Mouse (Mus musculus) kidney, postnatal 0 days (tissue): ENCODE measurements around the gene Slc25a47. TPM values are rescaled to one million over a fixed set of nuclear protein-coding genes. Genes with fewer than 3 reads are reported as not detected.

Experiments
- ATAC-seq: fragments of 200-750 bp; cut with Nextera tagmentation; replicated peaks from 2 replicates; pipeline ENCODE4 v1.8.0; 2017; ENCODE audit warnings: low read depth, moderate number of reproducible peaks, moderate TSS enrichment, moderate library complexity; ENCODE audit not compliant: low FRiP score
- DNase-seq: peaks from one replicate; pipeline ENCODE4 v3.0.0-alpha.2; 2016; ENCODE audit warnings: low spot score
- H3K27ac ChIP-seq: fragments of 300-500 bp; sonication (generic); 2 replicates; pipeline ENCODE4 v1.5.1; 2014; ENCODE audit warnings: mild to moderate bottlenecking
- H3K27me3 ChIP-seq: fragments of 300-500 bp; sonication (generic); 2 replicates; pipeline ENCODE4 v1.6.1; 2014; ENCODE audit warnings: low read length, mixed read lengths; ENCODE audit not compliant: insufficient read depth
- H3K36me3 ChIP-seq: fragments of 300-500 bp; sonication (generic); 2 replicates; pipeline ENCODE4 v1.6.1; 2014; ENCODE audit warnings: low read length, mixed read lengths; ENCODE audit not compliant: insufficient read depth
- H3K4me1 ChIP-seq: fragments of 300-500 bp; sonication (generic); replicated peaks from 2 replicates; pipeline ENCODE4 v1.6.1; 2014; ENCODE audit warnings: antibody characterized with exemption, low read length, mixed read lengths; ENCODE audit not compliant: insufficient read depth
- H3K4me2 ChIP-seq: fragments of 300-500 bp; sonication (generic); 2 replicates; pipeline ENCODE4 v1.6.1; 2014; ENCODE audit warnings: mild to moderate bottlenecking, low read length, moderate library complexity, mixed read lengths
- H3K4me3 ChIP-seq: fragments of 300-500 bp; sonication (generic); replicated peaks from 2 replicates; pipeline ENCODE4 v1.5.1; 2014; ENCODE audit warnings: low read depth, low read length
- H3K9ac ChIP-seq: fragments of 300-500 bp; sonication (generic); 2 replicates; pipeline ENCODE4 v1.6.1; 2014; ENCODE audit warnings: low read depth, low read length
- H3K9me3 ChIP-seq: fragments of 300-500 bp; sonication (generic); replicated peaks from 2 replicates; pipeline ENCODE4 v1.6.1; 2016; ENCODE audit warnings: low read length, inconsistent platforms, mixed read lengths
- CTCF ChIP-seq: IDR thresholded peaks from 2 replicates; pipeline ENCODE4 v1.5.1; 2016; ENCODE audit warnings: antibody characterized with exemption, low read depth, mild to moderate bottlenecking, moderate library complexity
- WGBS: fragments of 180-500 bp; shearing (Covaris S2); extraction: QIAGEN DNeasy Blood & Tissue Kit; methylation state at CpG from one replicate; pipeline ENCODE4 v1.1.7; 2014; 5-methylcytosine and 5-hydroxymethylcytosine counted together
- polyA plus RNA-seq: library from polyadenylated mRNA; unstranded; fragments of >200 nt; fragmentation: Nextera tagmentation; extraction: Ambion mirVana; gene quantifications from 2 replicates; pipeline ENCODE4 v1.2.1, GENCODE M21; 2015

The Slc25a47 gene
- polyA plus RNA-seq, 1 experiment from 2014 or later = 7.1 TPM

DNA sequence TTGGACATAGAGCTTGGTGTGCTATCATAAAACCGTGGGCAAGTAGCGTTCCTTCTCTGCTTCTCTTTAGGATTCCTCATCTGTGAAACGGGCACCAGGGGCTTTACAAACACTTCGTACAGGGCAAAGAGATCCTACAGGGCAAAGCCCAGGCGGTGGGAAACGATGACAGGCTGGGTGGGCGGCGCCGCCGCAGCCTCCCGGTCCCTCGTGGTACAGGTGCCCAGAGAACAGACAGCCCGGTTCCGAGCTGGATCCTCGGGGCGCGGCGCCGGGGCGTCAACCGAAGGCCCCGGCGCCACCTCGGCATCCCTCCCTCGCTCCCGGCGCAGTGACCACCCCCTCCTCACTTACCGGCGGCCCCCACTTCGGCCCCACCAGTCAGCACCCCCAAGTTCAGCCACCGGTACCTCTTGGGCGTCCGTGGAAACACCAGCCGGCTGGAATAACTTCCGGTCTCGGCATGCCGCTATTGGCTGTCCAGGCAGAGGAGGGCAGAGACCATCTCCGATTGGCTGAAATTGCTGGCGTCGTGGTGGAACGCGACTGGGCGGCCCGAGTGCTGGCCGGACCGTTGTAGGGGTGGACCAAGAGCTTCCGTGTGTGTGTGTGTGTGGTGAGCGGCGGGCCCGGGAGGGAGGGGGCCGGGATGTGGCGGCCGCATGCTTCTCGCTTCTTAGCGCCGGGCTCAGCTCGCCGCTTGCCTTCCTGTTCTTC, 58.0 kb downstream of the Slc25a47 start, which contains the start of gene Wars:
TSS of gene Wars (minus strand) at position 460 of the 717 bp plus-strand sequence.
- Histone ChIP-seq H3K9me3 (no peaks in the 10 kb centered on the region), H3K27me3 (no peaks in the 10 kb centered on the region), H3K4me1 (peaks cover 5% of the 10 kb centered on the region; the same call in 1 of the 2 replicates), H3K4me2 (peak within 1 kb of the TSS; percentile 79), H3K9ac (peak within 1 kb of the TSS; percentile 77), H3K4me3 (peak within 1 kb of the TSS; percentile 77), H3K36me3 (no peaks in the 10 kb centered on the region; the same call in 1 of the 2 replicates), H3K27ac (peak within 1 kb of the TSS; percentile 65)
- peak; percentile 100 for ATAC-seq
- under 1% methylated on average over 56 of the region's 58 CpGs for WGBS
- no peak for TF ChIP-seq CTCF
- peak; percentile 98 for DNase-seq

GRCm38 (mm10) chr12:108894432-108894816, 58.6 kb downstream of the Slc25a47 start:
- ATAC-seq (no peak), DNase-seq (no peak)
- Histone ChIP-seq H3K9me3 (no peaks in the 10 kb centered on the region), H3K9ac (peak overlapping the region; percentile 44), H3K4me2 (peak overlapping the region; percentile 79), H3K27me3 (no peaks in the 10 kb centered on the region), H3K4me3 (peak overlapping the region; percentile 77), H3K36me3 (no peaks in the 10 kb centered on the region; the same call in 1 of the 2 replicates), H3K4me1 (peaks cover 5% of the 10 kb centered on the region; the same call in 1 of the 2 replicates), H3K27ac (no peak overlapping the region)
- no peak for TF ChIP-seq CTCF
- WGBS = under 1% methylated on average over 7 of the region's 7 CpGs

GRCm38 (mm10) chr12:108896006-108896405, 60.2 kb downstream of the Slc25a47 start:
- peaks cover 5% of the 10 kb centered on the region; the same call in 1 of the 2 replicates for H3K4me1 ChIP-seq
- no peak overlapping the region for H3K4me2 ChIP-seq
- H3K27ac ChIP-seq = no peak overlapping the region
- no peaks in the 10 kb centered on the region for H3K27me3 ChIP-seq
- peak; percentile 62 for DNase-seq
- no peak overlapping the region for H3K9ac ChIP-seq
- no peak overlapping the region for H3K4me3 ChIP-seq
- H3K36me3 ChIP-seq = no peaks in the 10 kb centered on the region
- 61% methylated on average over 3 of the region's 3 CpGs for WGBS
- TF ChIP-seq CTCF = peak; percentile 72
- no peak for ATAC-seq
- H3K9me3 ChIP-seq = no peaks in the 10 kb centered on the region

- peak; percentile 36 for DNase-seq
Observed at GRCm38 (mm10) chr12:108901346-108901745, 65.5 kb downstream of the Slc25a47 start.

DNA sequence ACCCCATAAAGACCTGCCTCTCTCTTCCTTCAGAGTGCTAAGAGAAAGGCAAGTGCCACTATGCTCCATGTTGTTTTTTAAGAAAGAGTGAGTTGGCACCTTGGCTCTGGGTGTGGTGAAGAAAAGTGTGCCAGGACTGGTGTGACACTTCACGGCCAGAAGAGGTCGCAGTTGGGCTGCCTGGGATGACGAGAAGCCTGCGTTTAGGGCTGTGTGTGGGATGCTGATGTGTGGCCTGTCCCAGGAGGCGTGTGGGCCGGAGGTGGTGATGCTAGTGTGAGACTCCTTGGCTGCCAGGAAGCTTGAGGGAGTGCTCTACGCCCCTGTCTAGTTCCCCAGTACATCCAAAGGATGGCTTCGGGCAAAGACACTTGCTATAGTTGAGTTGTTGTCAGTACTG, 67.1 kb downstream of the Slc25a47 start:
- TF ChIP-seq CTCF = peak; percentile 85
- no peak; the same call in 1 of the 2 replicates for ATAC-seq

More at GRCm38 (mm10) chr12:108901346-108901745, 65.5 kb downstream of the Slc25a47 start:
- no peak for ATAC-seq
- no peak overlapping the region for H3K9ac ChIP-seq
- no peaks in the 10 kb centered on the region for H3K9me3 ChIP-seq
- no peaks in the 10 kb centered on the region for H3K4me1 ChIP-seq
- no peaks in the 10 kb centered on the region for H3K36me3 ChIP-seq
- no peak overlapping the region for H3K4me2 ChIP-seq
- TF ChIP-seq CTCF = no peak
- H3K27me3 ChIP-seq = no peaks in the 10 kb centered on the region
- H3K27ac ChIP-seq = no peak overlapping the region
- 49% methylated on average over 5 of the region's 5 CpGs for WGBS
- no peak overlapping the region for H3K4me3 ChIP-seq

DNA sequence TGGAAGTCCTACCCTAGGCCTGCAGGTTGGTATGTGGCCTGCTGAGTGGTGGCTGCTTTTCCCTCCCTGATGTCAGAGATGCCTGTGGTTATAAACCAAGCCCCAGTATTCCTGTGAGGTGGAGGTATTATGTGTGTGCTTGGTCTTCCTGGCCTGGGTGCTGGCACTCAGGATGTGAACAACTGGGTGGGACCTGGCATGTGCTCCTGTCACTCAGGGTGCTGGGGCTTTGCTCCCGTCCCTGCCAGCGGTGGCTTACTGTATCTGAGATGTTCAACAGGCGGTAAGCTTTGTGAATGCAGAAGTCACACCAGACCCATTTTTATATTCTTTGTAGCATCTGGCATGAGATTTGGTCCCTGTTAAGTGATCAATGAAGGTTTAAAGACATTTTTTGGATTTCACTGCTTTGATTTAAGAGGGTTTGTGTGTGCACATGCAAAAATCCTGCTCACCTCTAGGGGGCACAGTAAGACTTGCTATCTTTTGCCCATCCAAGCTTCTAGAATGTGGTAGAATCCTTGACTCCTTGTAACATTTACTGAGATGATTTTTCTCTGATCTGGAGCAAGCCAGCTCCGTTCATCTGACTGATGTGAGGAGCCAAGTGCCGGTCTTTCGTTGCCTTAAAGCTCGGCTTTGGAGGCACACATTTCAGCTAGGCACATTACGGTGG, 67.9 kb downstream of the Slc25a47 start:
- H3K36me3 ChIP-seq = no peaks in the 10 kb centered on the region
- TF ChIP-seq CTCF = peak; percentile 92
- no peaks in the 10 kb centered on the region for H3K27me3 ChIP-seq
- no peaks in the 10 kb centered on the region for H3K9me3 ChIP-seq
- 63% methylated on average over 8 of the region's 8 CpGs for WGBS
- no peak overlapping the region for H3K4me2 ChIP-seq
- H3K4me3 ChIP-seq = no peak overlapping the region
- H3K9ac ChIP-seq = no peak overlapping the region
- ATAC-seq (no peak), DNase-seq (peak; percentile 88)
- no peak overlapping the region for H3K27ac ChIP-seq
- 0 out of 2 replicates have a peak, but pooled peaks cover 8% of the 10 kb centered on the region for H3K4me1 ChIP-seq

More for the DNA sequence above, 67.1 kb downstream of the Slc25a47 start:
- H3K27ac ChIP-seq = no peak overlapping the region
- DNase-seq = peak; percentile 67
- H3K4me3 ChIP-seq = no peak overlapping the region
- no peak overlapping the region for H3K9ac ChIP-seq
- 12% methylated on average over 8 of the region's 8 CpGs for WGBS
- H3K36me3 ChIP-seq = no peaks in the 10 kb centered on the region
- no peaks in the 10 kb centered on the region for H3K9me3 ChIP-seq
- no peaks in the 10 kb centered on the region for H3K27me3 ChIP-seq
- H3K4me2 ChIP-seq = no peak overlapping the region
- H3K4me1 ChIP-seq = 0 out of 2 replicates have a peak, but pooled peaks cover 8% of the 10 kb centered on the region
